Mouse (Mus musculus): Measurements from ENCODE around the gene Cnnm1. TPM values are rescaled to one million over a fixed set of nuclear protein-coding genes. Genes with fewer than 3 reads are reported as not detected.

Gene Cnnm1
- polyA plus RNA-seq (2016; fragmentation: Nextera tagmentation; extraction: Ambion mirVana), result 0.36 and 0.92 TPM in 2 replicates

DNA sequence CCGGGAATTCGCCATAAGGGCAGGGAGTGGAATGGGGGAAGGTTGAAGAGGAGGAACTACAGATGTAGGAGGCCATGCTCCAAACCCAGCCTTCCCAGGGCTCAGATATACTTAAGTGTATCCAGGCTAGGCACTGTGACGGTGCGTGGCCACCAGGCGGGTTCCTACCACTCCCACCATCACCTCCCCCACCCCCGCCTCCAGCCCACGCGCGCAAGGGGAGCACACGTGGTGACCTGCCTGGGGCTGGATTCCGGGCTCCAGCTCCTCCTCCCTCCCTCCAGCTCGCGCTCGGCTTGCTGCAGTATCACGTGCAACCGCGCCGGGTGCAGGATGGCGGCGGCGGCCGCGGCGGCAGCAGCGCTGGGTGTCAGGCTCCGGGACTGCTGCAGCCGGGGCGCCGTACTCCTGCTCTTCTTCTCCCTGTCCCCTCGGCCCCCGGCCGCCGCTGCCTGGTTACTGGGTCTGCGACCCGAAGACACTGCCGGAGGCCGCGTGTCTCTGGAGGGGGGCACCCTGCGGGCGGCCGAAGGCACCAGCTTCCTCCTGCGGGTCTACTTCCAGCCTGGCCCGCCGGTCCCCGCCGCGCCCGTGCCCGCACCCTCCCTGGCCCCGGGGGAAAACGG, at the start of gene Cnnm1:
TSS of gene Cnnm1 (plus strand) at position 325 of the 626 bp plus-strand sequence.
- H3K36me3 ChIP-seq (replicated peaks), result no peaks in the 10 kb centered on the region
- peak; percentile 89 for ATAC-seq (ENCODE audit: low FRiP score)
- H3K4me2 ChIP-seq, result peak within 1 kb of the TSS; percentile 100
- peak within 1 kb of the TSS; percentile 76 for H3K4me3 ChIP-seq (replicated peaks)
- H3K9me3 ChIP-seq, result peaks cover 3% of the 10 kb centered on the region; the same call in 1 of the 2 replicates
- peaks cover 17% of the 10 kb centered on the region for H3K4me1 ChIP-seq
- H3K27ac ChIP-seq, result 0 out of 2 replicates have a peak within 1 kb of the TSS, but pooled peaks have one; percentile 42
- peaks cover 52% of the 10 kb centered on the region for H3K27me3 ChIP-seq
- under 1% methylated on average over 47 of the region's 51 CpGs for WGBS
- peak within 1 kb of the TSS; percentile 52 for H3K9ac ChIP-seq

DNA sequence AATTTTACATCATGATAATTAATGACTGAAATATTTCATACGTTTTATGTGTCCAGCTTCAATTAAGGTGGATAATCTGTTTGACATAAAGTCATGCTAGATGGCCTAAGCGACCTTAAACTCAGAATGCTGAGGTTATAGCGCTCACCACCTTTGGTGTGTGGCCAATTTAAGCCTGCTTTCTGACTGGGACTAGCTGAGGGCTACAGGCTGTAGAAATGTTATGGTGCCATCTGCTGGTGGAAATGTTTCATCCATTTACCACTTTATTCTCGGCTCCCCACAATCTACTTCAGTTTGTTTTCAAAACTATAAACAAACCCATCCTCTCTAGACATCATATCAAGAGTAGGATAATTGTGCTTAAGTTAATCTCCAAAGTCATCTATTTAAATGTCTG, 43.9 kb upstream of the Cnnm1 start:
- 0 out of 2 replicates have a peak, but pooled peaks have one; percentile 44 for ATAC-seq (ENCODE audit: low FRiP score)
- Histone ChIP-seq H3K4me2 (no peak overlapping the region), H3K9ac (no peak overlapping the region), H3K4me3 (replicated peaks) (no peak overlapping the region), H3K27ac (no peak overlapping the region), H3K9me3 (no peaks in the 10 kb centered on the region), H3K36me3 (replicated peaks) (no peaks in the 10 kb centered on the region), H3K27me3 (peaks cover 14% of the 10 kb centered on the region; the same call in 1 of the 2 replicates), H3K4me1 (no peaks in the 10 kb centered on the region)
- 3% methylated on average over 4 of the region's 4 CpGs for WGBS

DNA sequence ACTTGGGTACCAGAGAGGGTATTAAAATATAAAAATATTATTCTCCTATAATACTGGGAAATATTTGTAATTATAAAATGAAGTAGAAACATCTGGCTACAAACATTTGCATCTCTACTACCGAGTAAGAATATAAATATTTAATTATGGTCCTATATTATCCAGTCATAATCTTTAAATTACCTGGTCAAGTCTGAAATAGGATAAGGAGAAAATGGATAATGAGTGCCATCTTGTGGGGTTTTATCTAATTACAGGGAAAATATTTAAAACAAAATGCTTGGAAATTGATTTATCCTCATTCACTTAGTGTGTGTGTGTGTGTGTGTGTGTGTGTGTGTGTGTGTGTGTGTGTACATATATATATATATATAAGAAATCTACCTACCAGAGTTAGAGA, 33.1 kb upstream of the Cnnm1 start:
- ATAC-seq (ENCODE audit: low FRiP score), result no peak
- Histone ChIP-seq H3K4me2 (no peak overlapping the region), H3K9me3 (no peaks in the 10 kb centered on the region), H3K4me1 (no peaks in the 10 kb centered on the region), H3K27me3 (no peaks in the 10 kb centered on the region), H3K9ac (no peak overlapping the region), H3K27ac (no peak overlapping the region), H3K4me3 (replicated peaks) (no peak overlapping the region), H3K36me3 (replicated peaks) (no peaks in the 10 kb centered on the region)
- 31% methylated on average over 1 of the region's 1 CpGs for WGBS

GRCm38 (mm10) chr19:43415565-43415964, 24.7 kb upstream of the Cnnm1 start:
- no peaks in the 10 kb centered on the region for H3K9me3 ChIP-seq
- ATAC-seq (ENCODE audit: low FRiP score), result no peak
- 82% methylated on average over 2 of the region's 2 CpGs for WGBS

DNA sequence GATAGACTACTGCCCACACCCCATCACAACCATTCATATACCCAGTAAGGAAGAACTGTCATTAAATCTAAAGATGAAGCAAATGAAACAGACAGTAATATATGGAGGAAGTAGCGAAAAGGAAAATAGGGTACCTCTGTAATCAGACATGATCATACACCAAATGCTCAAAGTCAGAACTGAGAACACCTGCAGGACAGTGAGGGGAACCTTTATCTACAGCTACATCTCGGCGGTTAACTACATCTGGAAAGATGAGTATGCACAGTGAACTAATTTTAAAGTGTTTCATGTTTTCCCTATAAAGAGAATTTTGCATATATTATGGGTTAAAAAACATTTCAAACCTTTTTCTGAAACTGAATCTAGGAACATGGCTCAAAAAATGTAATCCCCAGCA, 19.7 kb upstream of the Cnnm1 start:
- Histone ChIP-seq H3K27me3 (no peaks in the 10 kb centered on the region), H3K4me2 (no peak overlapping the region), H3K27ac (no peak overlapping the region), H3K4me3 (replicated peaks) (no peak overlapping the region), H3K36me3 (replicated peaks) (no peaks in the 10 kb centered on the region), H3K4me1 (no peaks in the 10 kb centered on the region), H3K9ac (no peak overlapping the region), H3K9me3 (no peaks in the 10 kb centered on the region)
- WGBS, result 92% methylated on average over 3 of the region's 3 CpGs
- no peak for ATAC-seq (ENCODE audit: low FRiP score)

More at GRCm38 (mm10) chr19:43415565-43415964, 24.7 kb upstream of the Cnnm1 start:
- Histone ChIP-seq H3K4me2 (no peak overlapping the region), H3K4me1 (no peaks in the 10 kb centered on the region), H3K4me3 (replicated peaks) (no peak overlapping the region), H3K9ac (no peak overlapping the region), H3K27ac (no peak overlapping the region), H3K36me3 (replicated peaks) (no peaks in the 10 kb centered on the region), H3K27me3 (no peaks in the 10 kb centered on the region)

DNA sequence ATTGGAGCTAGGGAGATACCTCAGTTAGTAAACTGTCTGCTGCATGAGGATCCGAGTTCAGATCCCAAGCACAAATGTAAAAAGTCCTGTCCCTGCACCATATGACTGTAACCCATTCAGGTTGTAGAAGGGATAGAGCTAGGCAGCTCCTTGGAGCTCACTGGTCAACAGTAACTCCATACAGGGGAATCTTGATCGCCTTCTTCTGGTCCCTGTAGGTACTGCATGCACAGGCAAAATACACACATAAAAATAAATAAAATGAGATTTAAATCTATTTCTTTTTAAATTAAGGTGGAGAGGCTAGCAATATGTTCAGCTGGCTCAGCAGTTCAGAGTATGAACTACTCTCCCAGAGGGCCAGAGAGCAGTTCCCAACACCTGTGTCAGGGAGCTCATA, 16.2 kb upstream of the Cnnm1 start:
- H3K9ac ChIP-seq, result no peak overlapping the region
- H3K36me3 ChIP-seq (replicated peaks), result no peaks in the 10 kb centered on the region
- ATAC-seq (ENCODE audit: low FRiP score), result no peak
- no peak overlapping the region for H3K4me2 ChIP-seq
- H3K4me3 ChIP-seq (replicated peaks), result no peak overlapping the region
- no peak overlapping the region for H3K27ac ChIP-seq
- no peaks in the 10 kb centered on the region for H3K9me3 ChIP-seq
- 76% methylated on average over 2 of the region's 2 CpGs for WGBS
- no peaks in the 10 kb centered on the region for H3K27me3 ChIP-seq
- H3K4me1 ChIP-seq, result no peaks in the 10 kb centered on the region

DNA sequence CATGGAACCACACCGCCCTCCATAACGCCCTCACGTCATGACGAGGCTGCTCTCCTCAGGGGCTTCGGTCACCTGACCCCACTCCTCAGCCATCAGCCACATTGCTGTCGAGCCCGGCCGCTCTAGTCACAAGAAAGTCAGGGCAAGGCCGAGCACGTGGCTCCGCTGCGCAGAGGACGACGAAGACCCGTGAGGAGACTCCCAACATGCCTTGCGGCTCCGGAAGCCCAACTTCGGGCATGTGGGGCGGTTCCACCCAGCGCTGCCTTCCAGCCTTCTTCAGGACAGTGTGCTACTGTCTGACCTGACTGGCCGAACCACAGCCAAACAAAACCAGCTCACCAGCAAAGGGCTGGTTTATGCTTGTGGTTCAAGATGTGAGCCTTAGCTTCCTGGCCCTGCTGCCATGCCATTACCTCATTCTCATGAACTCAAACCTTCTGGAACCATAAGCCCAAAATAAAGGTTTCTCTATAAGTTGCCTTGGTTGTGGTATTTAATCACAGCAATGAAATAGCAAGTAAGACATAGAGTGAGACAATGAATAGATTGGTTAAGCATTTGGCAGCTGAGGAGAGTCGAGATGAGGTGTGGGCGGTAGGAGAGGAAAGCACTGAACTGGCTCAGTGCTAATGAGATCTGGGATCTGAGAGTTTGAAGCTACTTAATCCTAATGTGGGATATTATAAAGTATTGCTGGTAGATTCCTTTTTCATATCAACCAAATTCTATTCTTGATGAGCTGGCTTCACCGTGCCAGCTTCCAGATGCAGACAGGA, 12.6 kb upstream of the Cnnm1 start:
- Histone ChIP-seq H3K27ac (no peak overlapping the region), H3K4me2 (no peak overlapping the region), H3K9ac (no peak overlapping the region), H3K4me1 (no peaks in the 10 kb centered on the region), H3K27me3 (no peaks in the 10 kb centered on the region), H3K4me3 (replicated peaks) (no peak overlapping the region), H3K9me3 (no peaks in the 10 kb centered on the region), H3K36me3 (replicated peaks) (no peaks in the 10 kb centered on the region)
- no peak for ATAC-seq (ENCODE audit: low FRiP score)
- 90% methylated on average over 24 of the region's 24 CpGs for WGBS

DNA sequence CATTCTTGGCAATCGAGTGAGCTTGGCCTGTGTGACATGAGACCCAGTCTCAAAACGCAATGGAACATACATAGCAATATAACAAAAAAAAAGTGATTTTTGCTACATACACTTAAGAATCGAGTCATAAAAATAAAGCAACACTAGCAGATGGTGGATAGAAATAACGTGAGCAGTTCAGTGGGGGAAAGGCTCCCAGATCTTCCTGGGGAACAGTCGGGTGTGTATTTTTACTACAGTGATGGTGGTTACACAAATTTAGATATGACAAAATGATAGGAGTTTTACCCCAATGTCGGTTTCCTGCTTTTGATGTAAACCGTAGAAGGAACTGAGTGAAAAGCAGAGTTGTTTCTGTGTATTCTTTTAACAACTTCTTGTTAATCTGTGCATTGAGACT, 990 bp upstream of the Cnnm1 start:
- H3K27me3 ChIP-seq, result peaks cover 52% of the 10 kb centered on the region
- no peak for ATAC-seq (ENCODE audit: low FRiP score)
- no peaks in the 10 kb centered on the region for H3K36me3 ChIP-seq (replicated peaks)
- peaks cover 17% of the 10 kb centered on the region for H3K4me1 ChIP-seq
- 85% methylated on average over 7 of the region's 7 CpGs for WGBS
- no peak overlapping the region for H3K4me3 ChIP-seq (replicated peaks)
- peaks cover 3% of the 10 kb centered on the region; the same call in 1 of the 2 replicates for H3K9me3 ChIP-seq
- H3K27ac ChIP-seq, result no peak overlapping the region
- no peak overlapping the region for H3K4me2 ChIP-seq
- no peak overlapping the region for H3K9ac ChIP-seq

- Histone ChIP-seq H3K9me3 (peaks cover 3% of the 10 kb centered on the region; the same call in 1 of the 2 replicates), H3K36me3 (replicated peaks) (no peaks in the 10 kb centered on the region), H3K27ac (0 out of 2 replicates have a peak overlapping the region, but pooled peaks have one; percentile 42), H3K27me3 (peaks cover 52% of the 10 kb centered on the region), H3K9ac (peak overlapping the region; percentile 52), H3K4me3 (replicated peaks) (peak overlapping the region; percentile 76), H3K4me2 (peak overlapping the region; percentile 100), H3K4me1 (peaks cover 17% of the 10 kb centered on the region)
- under 1% methylated on average over 95 of the region's 118 CpGs for WGBS
- ATAC-seq (ENCODE audit: low FRiP score), result peak; percentile 80
Measured at GRCm38 (mm10) chr19:43440768-43441660, 778 bp downstream of the Cnnm1 start.

GRCm38 (mm10) chr19:43441661-43441990, 1.4 kb downstream of the Cnnm1 start:
- Histone ChIP-seq H3K27ac (no peak overlapping the region), H3K9ac (peak overlapping the region; percentile 52), H3K4me3 (replicated peaks) (peak overlapping the region; percentile 76), H3K9me3 (peaks cover 3% of the 10 kb centered on the region; the same call in 1 of the 2 replicates), H3K4me2 (peak overlapping the region; percentile 100), H3K36me3 (replicated peaks) (no peaks in the 10 kb centered on the region), H3K27me3 (peaks cover 52% of the 10 kb centered on the region), H3K4me1 (peaks cover 17% of the 10 kb centered on the region)
- ATAC-seq (ENCODE audit: low FRiP score), result peak; percentile 25; the same call in 1 of the 2 replicates
- WGBS, result 12% methylated on average over 17 of the region's 17 CpGs

DNA sequence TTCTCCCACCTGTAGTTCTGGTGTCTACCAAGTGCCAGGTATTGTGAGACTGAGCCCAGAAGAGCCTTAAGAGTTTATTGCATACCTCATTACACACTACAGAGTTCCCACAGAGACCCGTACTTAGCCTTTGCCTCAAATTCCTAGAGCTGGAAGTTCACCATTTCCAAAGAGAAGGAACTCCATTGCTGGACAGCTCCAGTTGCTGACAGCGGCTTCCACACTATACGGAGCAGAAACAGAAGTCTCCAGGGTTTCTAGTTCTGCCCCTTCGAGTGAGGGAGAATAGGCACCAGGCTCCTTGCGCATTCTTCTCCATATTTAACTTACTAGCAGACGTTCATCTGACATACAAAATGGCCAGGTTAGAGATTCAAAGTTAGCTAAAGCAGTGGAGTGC, 2.0 kb downstream of the Cnnm1 start:
- ATAC-seq (ENCODE audit: low FRiP score), result no peak
- Histone ChIP-seq H3K4me2 (no peak overlapping the region; the same call in 1 of the 2 replicates), H3K9me3 (peaks cover 3% of the 10 kb centered on the region; the same call in 1 of the 2 replicates), H3K4me1 (peaks cover 17% of the 10 kb centered on the region), H3K27me3 (peaks cover 52% of the 10 kb centered on the region), H3K27ac (no peak overlapping the region), H3K9ac (no peak overlapping the region), H3K36me3 (replicated peaks) (no peaks in the 10 kb centered on the region), H3K4me3 (replicated peaks) (no peak overlapping the region)
- 57% methylated on average over 6 of the region's 6 CpGs for WGBS

- Histone ChIP-seq H3K9me3 (peaks cover 3% of the 10 kb centered on the region; the same call in 1 of the 2 replicates), H3K9ac (no peak overlapping the region), H3K4me2 (no peak overlapping the region), H3K27me3 (peaks cover 52% of the 10 kb centered on the region), H3K27ac (no peak overlapping the region), H3K4me1 (peaks cover 17% of the 10 kb centered on the region), H3K36me3 (replicated peaks) (no peaks in the 10 kb centered on the region), H3K4me3 (replicated peaks) (no peak overlapping the region)
- ATAC-seq (ENCODE audit: low FRiP score), result no peak
- WGBS, result 91% methylated on average over 5 of the region's 5 CpGs
Measured at GRCm38 (mm10) chr19:43442906-43443305, 2.7 kb downstream of the Cnnm1 start.

All from forebrain, embryonic 12.5 days (tissue).